Mouse (Mus musculus): Measurements from ENCODE around the gene Tgfbi. TPM values are rescaled to one million over a fixed set of nuclear protein-coding genes. Genes with fewer than 3 reads are reported as not detected.

The Tgfbi gene
- polyA plus RNA-seq, 1 experiment = 1.8 TPM

DNA sequence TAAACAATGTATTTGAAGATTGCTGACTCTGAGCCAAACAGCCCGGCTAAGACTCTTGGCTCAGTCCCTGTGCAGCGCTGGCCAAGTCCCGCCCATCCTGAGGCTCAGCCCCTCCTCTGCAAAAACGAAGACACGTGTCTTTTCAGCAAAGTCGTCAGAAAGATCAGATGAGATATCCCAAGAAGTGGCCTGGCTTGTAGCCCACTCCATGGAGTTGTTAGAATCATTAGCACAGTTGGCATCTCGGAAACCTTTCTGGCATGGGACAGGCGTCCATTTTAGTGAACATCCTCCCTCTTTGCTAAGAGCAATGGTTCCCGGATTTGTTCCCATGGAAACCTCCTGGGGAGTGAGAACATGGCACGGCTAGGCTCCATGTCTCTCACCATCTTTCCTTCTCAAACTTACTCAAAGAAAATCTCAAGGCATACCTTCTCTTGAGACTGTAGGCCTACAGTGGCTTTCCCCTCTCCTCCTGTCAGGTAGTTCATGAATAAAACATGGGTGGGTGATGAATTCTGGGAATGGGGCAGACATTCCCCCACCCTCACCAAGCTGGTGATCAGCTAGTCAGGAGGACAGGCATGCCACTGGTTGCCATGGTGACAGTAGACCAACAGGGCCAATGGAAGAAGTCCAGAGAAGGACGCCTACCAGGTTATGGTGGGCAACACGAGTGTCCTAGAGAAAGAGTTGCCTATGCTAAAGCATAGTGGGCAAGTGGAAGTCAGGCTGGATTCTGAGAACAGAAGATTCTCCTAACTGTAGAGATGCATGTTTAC, 11.3 kb upstream of the Tgfbi start:
- no peak overlapping the region for H3K4me3 ChIP-seq
- no peaks in the 10 kb centered on the region for H3K36me3 ChIP-seq (ENCODE audit: control insufficient read depth, insufficient read depth)
- TF ChIP-seq POLR2AphosphoS2 (IDR thresholded peaks at IDR 0.05; ENCODE audit: insufficient read length, low read depth) (no peak), E2F4 (IDR thresholded peaks at IDR 0.05; ENCODE audit: insufficient read depth) (no peak), CEBPB (IDR thresholded peaks at IDR 0.05; ENCODE audit: insufficient read depth, poor library complexity, severe bottlenecking) (no peak)
- no peak overlapping the region for H3ac ChIP-seq (ENCODE audit: control insufficient read depth, insufficient read length)
- H3K79me2 ChIP-seq (ENCODE audit: control insufficient read depth, insufficient read depth) = no peaks in the 10 kb centered on the region
- no peak overlapping the region for H3K4me2 ChIP-seq (ENCODE audit: low read depth)
- no peaks in the 10 kb centered on the region for H3K27me3 ChIP-seq (ENCODE audit: control insufficient read depth, insufficient read depth, insufficient read length)

DNA sequence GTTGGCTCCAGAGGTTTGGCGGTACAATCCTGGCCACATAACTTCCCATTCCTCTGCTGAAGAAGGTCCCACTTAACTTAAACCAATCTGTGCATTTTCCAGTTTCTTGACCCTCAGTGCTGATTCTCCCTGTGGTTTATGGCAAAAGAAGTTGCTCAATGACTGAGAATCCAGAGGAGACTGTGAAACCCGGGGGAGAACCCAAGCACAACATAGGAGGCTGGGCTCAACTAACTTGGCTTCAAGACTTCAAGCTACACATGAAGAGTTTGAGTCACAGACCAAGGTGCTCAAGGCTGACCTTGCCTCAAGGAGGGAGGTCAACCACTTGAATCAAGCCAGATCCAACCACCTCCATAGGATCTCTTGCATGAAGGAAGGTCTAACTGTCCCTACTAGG, 9.8 kb upstream of the Tgfbi start:
- no peak for TF ChIP-seq TCF12 (IDR thresholded peaks at IDR 0.05; ENCODE audit: insufficient read depth, poor library complexity, severe bottlenecking)
- no peak for TF ChIP-seq POLR2AphosphoS2 (IDR thresholded peaks at IDR 0.05; ENCODE audit: insufficient read length, low read depth)
- TF ChIP-seq MYOG (IDR thresholded peaks at IDR 0.05; ENCODE audit: control insufficient read depth in 1 of 3, insufficient read depth in 1 of 3, insufficient read length in 2 of 3, low read depth in 2 of 3) = no peak
- no peak for TF ChIP-seq POLR2A (IDR thresholded peaks at IDR 0.05; ENCODE audit: insufficient read length, low read depth)
- no peak for TF ChIP-seq TCF3 (IDR thresholded peaks at IDR 0.05; ENCODE audit: insufficient read length, low read depth)
- TF ChIP-seq CEBPB (IDR thresholded peaks at IDR 0.05; ENCODE audit: insufficient read depth, poor library complexity, severe bottlenecking) = 0 out of 2 replicates have a peak, but pooled peaks have one; percentile 8
- TF ChIP-seq E2F4 (IDR thresholded peaks at IDR 0.05; ENCODE audit: insufficient read depth) = no peak
- TF ChIP-seq USF1 (IDR thresholded peaks at IDR 0.05; ENCODE audit: low read depth) = no peak
- Histone ChIP-seq H3K79me2 (ENCODE audit: control insufficient read depth, insufficient read depth) (no peaks in the 10 kb centered on the region), H3K4me2 (ENCODE audit: low read depth) (no peak overlapping the region)

DNA sequence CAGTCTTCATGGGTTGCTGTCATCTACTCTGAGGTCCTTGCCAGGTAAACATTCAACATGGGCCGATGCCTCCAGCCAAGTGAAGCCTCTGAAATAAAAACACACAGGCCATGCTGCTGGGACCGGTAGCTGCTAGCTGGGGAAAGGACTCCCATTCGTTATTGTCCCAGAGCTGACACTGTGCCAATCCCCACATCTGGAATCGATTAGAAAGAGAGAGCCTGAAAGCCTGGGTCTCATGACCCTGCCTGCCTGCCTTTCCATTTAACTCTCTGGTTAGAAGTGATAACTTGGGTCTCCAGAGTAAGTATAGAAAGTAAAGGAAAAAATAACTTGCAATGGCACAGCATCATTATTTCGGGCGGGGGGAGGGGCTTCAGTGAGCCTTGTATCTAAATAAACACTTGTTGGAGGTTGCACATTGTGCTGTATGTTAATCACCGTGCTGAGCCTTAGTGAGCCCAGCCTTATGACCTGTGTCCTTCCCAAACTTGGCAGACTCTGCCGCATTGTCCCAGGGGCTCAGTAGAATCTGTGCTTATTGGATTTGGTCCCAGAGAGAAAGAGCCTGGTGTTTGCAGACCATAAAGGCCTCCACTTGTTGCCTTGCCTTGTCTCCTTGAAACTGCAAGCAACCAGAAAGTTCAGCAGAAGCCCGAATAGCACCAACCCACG, 9.0 kb upstream of the Tgfbi start:
- TF ChIP-seq MYOD1 (IDR thresholded peaks at IDR 0.05; ENCODE audit: control insufficient read depth in 1 of 3, insufficient read length in 2 of 3, low read depth in 2 of 3) = no peak
- peak; percentile 21 for TF ChIP-seq USF1 (IDR thresholded peaks at IDR 0.05; ENCODE audit: low read depth)
- Histone ChIP-seq H3ac (ENCODE audit: control insufficient read depth, insufficient read length) (no peak overlapping the region), H3K27me3 (ENCODE audit: control insufficient read depth, insufficient read depth, insufficient read length) (no peaks in the 10 kb centered on the region), H3K79me2 (ENCODE audit: control insufficient read depth, insufficient read depth) (no peaks in the 10 kb centered on the region), H3K36me3 (ENCODE audit: control insufficient read depth, insufficient read depth) (no peaks in the 10 kb centered on the region), H3K4me2 (ENCODE audit: low read depth) (peak overlapping the region; percentile 63), H3K4me3 (no peak overlapping the region)

More for the DNA sequence above, 9.8 kb upstream of the Tgfbi start:
- no peaks in the 10 kb centered on the region for H3K36me3 ChIP-seq (ENCODE audit: control insufficient read depth, insufficient read depth)
- no peaks in the 10 kb centered on the region for H3K27me3 ChIP-seq (ENCODE audit: control insufficient read depth, insufficient read depth, insufficient read length)
- H3K4me3 ChIP-seq = no peak overlapping the region
- H3ac ChIP-seq (ENCODE audit: control insufficient read depth, insufficient read length) = no peak overlapping the region

DNA sequence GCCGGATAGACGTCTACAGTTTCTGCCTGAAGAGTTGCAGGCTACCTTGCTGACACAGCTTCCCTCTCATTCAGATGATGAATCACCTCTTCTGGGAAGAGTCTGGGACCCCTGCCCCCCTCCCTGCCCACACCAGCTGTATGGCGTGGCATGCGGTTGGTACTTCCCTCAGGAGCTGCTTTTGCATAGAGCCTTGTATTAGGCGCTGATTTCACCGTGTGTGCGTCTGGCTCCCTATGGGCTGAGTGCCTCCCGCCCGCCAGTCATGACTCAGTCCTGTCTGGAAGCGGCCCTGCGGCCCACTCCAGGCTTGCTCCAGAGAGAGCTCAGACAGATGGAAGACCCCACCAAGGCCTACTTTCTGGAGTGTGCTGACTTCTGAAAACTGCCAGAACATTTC, 8.1 kb upstream of the Tgfbi start:
- TF ChIP-seq MYOD1 (IDR thresholded peaks at IDR 0.05; ENCODE audit: control insufficient read depth in 1 of 3, insufficient read length in 2 of 3, low read depth in 2 of 3) (peak in 2 of 3 experiments; percentile 79 to 83), USF1 (IDR thresholded peaks at IDR 0.05; ENCODE audit: low read depth) (no peak), SRF (IDR thresholded peaks at IDR 0.05; ENCODE audit: control insufficient read depth, insufficient read length, low read depth) (no peak), POLR2AphosphoS2 (IDR thresholded peaks at IDR 0.05; ENCODE audit: insufficient read length, low read depth) (no peak), REST (IDR thresholded peaks at IDR 0.05; ENCODE audit: insufficient read depth, insufficient read length) (no peak), POLR2A (IDR thresholded peaks at IDR 0.05; ENCODE audit: insufficient read length, low read depth) (no peak), CEBPB (IDR thresholded peaks at IDR 0.05; ENCODE audit: insufficient read depth, poor library complexity, severe bottlenecking) (0 out of 2 replicates have a peak, but pooled peaks have one; percentile 24), TCF3 (IDR thresholded peaks at IDR 0.05; ENCODE audit: insufficient read length, low read depth) (peak; percentile 72), MAX (IDR thresholded peaks at IDR 0.05; ENCODE audit: low read depth) (no peak), TCF12 (IDR thresholded peaks at IDR 0.05; ENCODE audit: insufficient read depth, poor library complexity, severe bottlenecking) (peak; percentile 74), E2F4 (IDR thresholded peaks at IDR 0.05; ENCODE audit: insufficient read depth) (no peak), MYOG (IDR thresholded peaks at IDR 0.05; ENCODE audit: control insufficient read depth in 1 of 3, insufficient read depth in 1 of 3, insufficient read length in 2 of 3, low read depth in 2 of 3) (peak in 2 of 3 experiments; percentile 43 to 91)
- Histone ChIP-seq H3K4me2 (ENCODE audit: low read depth) (peak overlapping the region; percentile 63), H3K27me3 (ENCODE audit: control insufficient read depth, insufficient read depth, insufficient read length) (no peaks in the 10 kb centered on the region), H3K36me3 (ENCODE audit: control insufficient read depth, insufficient read depth) (no peaks in the 10 kb centered on the region), H3K79me2 (ENCODE audit: control insufficient read depth, insufficient read depth) (no peaks in the 10 kb centered on the region), H3ac (ENCODE audit: control insufficient read depth, insufficient read length) (no peak overlapping the region), H3K4me3 (no peak overlapping the region)

DNA sequence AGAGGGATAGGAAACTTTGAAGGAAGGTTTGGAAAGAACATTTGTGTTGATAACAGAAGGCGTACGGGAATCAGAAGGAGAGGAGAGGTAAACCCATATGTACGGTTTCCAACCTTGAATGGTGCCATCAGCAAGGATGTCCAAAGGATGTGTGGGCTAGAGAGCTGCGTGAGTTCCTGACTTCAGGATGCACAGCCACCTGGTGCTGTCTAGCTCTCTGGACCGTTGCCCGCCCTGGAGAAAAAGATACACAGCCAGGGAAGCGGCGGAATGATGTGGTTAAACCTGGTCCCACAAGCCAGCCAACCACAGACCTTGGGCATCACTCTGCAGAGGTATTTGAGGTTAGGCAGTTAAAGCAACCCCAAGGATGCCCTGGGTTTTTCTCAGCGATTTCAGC, 3.8 kb upstream of the Tgfbi start:
- H3K36me3 ChIP-seq (ENCODE audit: control insufficient read depth, insufficient read depth) = no peaks in the 10 kb centered on the region

More for the DNA sequence above, 3.8 kb upstream of the Tgfbi start:
- no peaks in the 10 kb centered on the region for H3K79me2 ChIP-seq (ENCODE audit: control insufficient read depth, insufficient read depth)
- H3K4me3 ChIP-seq = no peak overlapping the region
- no peak for TF ChIP-seq SRF (IDR thresholded peaks at IDR 0.05; ENCODE audit: control insufficient read depth, insufficient read length, low read depth)
- TF ChIP-seq POLR2A (IDR thresholded peaks at IDR 0.05; ENCODE audit: insufficient read length, low read depth) = no peak
- TF ChIP-seq REST (IDR thresholded peaks at IDR 0.05; ENCODE audit: insufficient read depth, insufficient read length) = no peak
- H3K4me2 ChIP-seq (ENCODE audit: low read depth) = no peak overlapping the region
- H3ac ChIP-seq (ENCODE audit: control insufficient read depth, insufficient read length) = no peak overlapping the region
- no peaks in the 10 kb centered on the region for H3K27me3 ChIP-seq (ENCODE audit: control insufficient read depth, insufficient read depth, insufficient read length)

Measured in myocyte (in vitro differentiated cells).